Mouse (Mus musculus) hindbrain, postnatal 0 days (tissue): ENCODE measurements around the gene Scn8a. TPM values are rescaled to one million over a fixed set of nuclear protein-coding genes. Genes with fewer than 3 reads are reported as not detected.
A peak's percentile ranks its signal among the peaks of the same experiment; 100 is the strongest.

Source experiments
- ATAC-seq: fragments of 200-750 bp; cut with Nextera tagmentation; 2 replicates; pipeline ENCODE4 v1.8.0; 2017; ENCODE audit warnings: mild to moderate bottlenecking, moderate TSS enrichment, moderate library complexity
- DNase-seq: peaks from one replicate; pipeline ENCODE4 v3.0.0-alpha.2; 2015; ENCODE audit warnings: low spot score
- H3K27ac ChIP-seq: fragments of 300-500 bp; sonication (generic); 2 replicates; pipeline ENCODE4 v1.5.1; 2014; ENCODE audit warnings: mild to moderate bottlenecking
- H3K27me3 ChIP-seq: fragments of 300-500 bp; sonication (generic); 2 replicates; pipeline ENCODE4 v1.6.1; 2014; ENCODE audit warnings: low read length, mixed read lengths; ENCODE audit not compliant: insufficient read depth
- H3K36me3 ChIP-seq: fragments of 300-500 bp; sonication (generic); 2 replicates; pipeline ENCODE4 v1.6.1; 2014; ENCODE audit warnings: low read length, mixed read lengths; ENCODE audit not compliant: insufficient read depth
- H3K4me1 ChIP-seq: fragments of 300-500 bp; sonication (generic); 2 replicates; pipeline ENCODE4 v1.6.1; 2014; ENCODE audit warnings: antibody characterized with exemption, low read length, mixed read lengths; ENCODE audit not compliant: insufficient read depth
- H3K4me2 ChIP-seq: fragments of 300-500 bp; sonication (generic); 2 replicates; pipeline ENCODE4 v1.6.1; 2014; ENCODE audit warnings: low read depth, mild to moderate bottlenecking, low read length, moderate library complexity, mixed read lengths
- H3K4me3 ChIP-seq: fragments of 300-500 bp; sonication (generic); 2 replicates; pipeline ENCODE4 v1.5.1; 2014; ENCODE audit warnings: low read length
- H3K9ac ChIP-seq: fragments of 300-500 bp; sonication (generic); replicated peaks from 2 replicates; pipeline ENCODE4 v1.6.1; 2014; ENCODE audit warnings: mild to moderate bottlenecking, low read length, moderate library complexity, mixed read lengths
- H3K9me3 ChIP-seq: fragments of 300-500 bp; sonication (generic); 2 replicates; pipeline ENCODE4 v1.6.1; 2016; ENCODE audit warnings: low read length, mixed read lengths
- CTCF ChIP-seq: IDR thresholded peaks from 2 replicates; pipeline ENCODE4 v1.5.1; 2016; ENCODE audit warnings: antibody characterized with exemption, control low read depth, low read depth
- WGBS: fragments of 180-500 bp; shearing (Covaris S2); extraction: QIAGEN DNeasy Blood & Tissue Kit; methylation state at CpG from one replicate; pipeline ENCODE4 v1.1.7; 2014; 5-methylcytosine and 5-hydroxymethylcytosine counted together
- polyA plus RNA-seq: library from polyadenylated mRNA; unstranded; fragments of >200 nt; fragmentation: Nextera tagmentation; extraction: Ambion mirVana; gene quantifications from 2 replicates; pipeline ENCODE4 v1.2.1, GENCODE M21; 2015
- total RNA-seq: library from RNA; depleted of rRNA; stranded (reverse); fragments of >200 nt; gene quantifications from 2 replicates; pipeline ENCODE4 v1.2.3, GENCODE M21; 2014

Scn8a gene
- total and polyA plus RNA-seq, 2 experiments from 2014 or later = 26.9 to 45.7 TPM

GRCm38 (mm10) chr15:100954751-100955150 lies 85.1 kb downstream of the Scn8a start:
- H3K4me2 ChIP-seq = no peak overlapping the region
- WGBS = 61% methylated on average over 16 of the region's 16 CpGs
- no peak for ATAC-seq
- peaks cover 7% of the 10 kb centered on the region; the same call in 1 of the 2 replicates for H3K4me1 ChIP-seq
- no peak overlapping the region for H3K4me3 ChIP-seq
- no peaks in the 10 kb centered on the region for H3K27me3 ChIP-seq
- no peaks in the 10 kb centered on the region; the same call in 1 of the 2 replicates for H3K36me3 ChIP-seq
- H3K9me3 ChIP-seq = no peaks in the 10 kb centered on the region
- H3K27ac ChIP-seq = no peak overlapping the region
- no peak for TF ChIP-seq CTCF
- no peak for DNase-seq
- H3K9ac ChIP-seq = no peak overlapping the region

GRCm38 (mm10) chr15:100960958-100961357 lies 91.3 kb downstream of the Scn8a start:
- Histone ChIP-seq H3K4me2 (no peak overlapping the region), H3K27ac (no peak overlapping the region), H3K4me1 (no peaks in the 10 kb centered on the region), H3K4me3 (no peak overlapping the region), H3K9ac (no peak overlapping the region), H3K36me3 (no peaks in the 10 kb centered on the region; the same call in 1 of the 2 replicates), H3K9me3 (no peaks in the 10 kb centered on the region), H3K27me3 (no peaks in the 10 kb centered on the region)
- ATAC-seq = no peak
- 74% methylated on average over 6 of the region's 6 CpGs for WGBS
- no peak for TF ChIP-seq CTCF
- DNase-seq = no peak

- 59% methylated on average over 4 of the region's 4 CpGs for WGBS
- Histone ChIP-seq H3K4me1 (no peaks in the 10 kb centered on the region), H3K9me3 (no peaks in the 10 kb centered on the region), H3K9ac (no peak overlapping the region), H3K4me3 (no peak overlapping the region), H3K27ac (no peak overlapping the region), H3K36me3 (peaks cover 3% of the 10 kb centered on the region; the same call in 1 of the 2 replicates), H3K27me3 (no peaks in the 10 kb centered on the region), H3K4me2 (no peak overlapping the region)
- ATAC-seq (no peak), DNase-seq (peak; percentile 63)
- peak; percentile 55 for TF ChIP-seq CTCF
Observed at GRCm38 (mm10) chr15:100961561-100961960, 91.9 kb downstream of the Scn8a start.

GRCm38 (mm10) chr15:100971443-100971842 lies 101.8 kb downstream of the Scn8a start:
- Histone ChIP-seq H3K4me2 (no peak overlapping the region), H3K9me3 (no peaks in the 10 kb centered on the region), H3K9ac (no peak overlapping the region), H3K27ac (no peak overlapping the region), H3K27me3 (no peaks in the 10 kb centered on the region), H3K36me3 (peaks cover 2% of the 10 kb centered on the region), H3K4me3 (no peak overlapping the region), H3K4me1 (no peaks in the 10 kb centered on the region)
- DNase-seq (no peak), ATAC-seq (no peak)
- WGBS = 78% methylated on average over 11 of the region's 11 CpGs
- no peak for TF ChIP-seq CTCF

GRCm38 (mm10) chr15:100972795-100973194 lies 103.1 kb downstream of the Scn8a start:
- WGBS = 30% methylated on average over 11 of the region's 11 CpGs
- H3K4me3 ChIP-seq = no peak overlapping the region
- no peaks in the 10 kb centered on the region for H3K27me3 ChIP-seq
- no peak for ATAC-seq
- H3K4me1 ChIP-seq = no peaks in the 10 kb centered on the region
- H3K27ac ChIP-seq = no peak overlapping the region
- no peak for TF ChIP-seq CTCF
- no peak overlapping the region for H3K4me2 ChIP-seq
- peak; percentile 41 for DNase-seq
- H3K9ac ChIP-seq = no peak overlapping the region
- H3K36me3 ChIP-seq = peaks cover 5% of the 10 kb centered on the region
- no peaks in the 10 kb centered on the region for H3K9me3 ChIP-seq

GRCm38 (mm10) chr15:100974679-100975078 lies 105.0 kb downstream of the Scn8a start:
- no peak overlapping the region for H3K27ac ChIP-seq
- ATAC-seq (no peak), DNase-seq (peak; percentile 37)
- TF ChIP-seq CTCF = peak; percentile 59
- H3K4me1 ChIP-seq = no peaks in the 10 kb centered on the region
- H3K36me3 ChIP-seq = peaks cover 5% of the 10 kb centered on the region
- WGBS = 100% methylated on average over 1 of the region's 1 CpGs
- no peak overlapping the region for H3K4me3 ChIP-seq
- H3K9ac ChIP-seq = no peak overlapping the region
- H3K4me2 ChIP-seq = no peak overlapping the region
- H3K27me3 ChIP-seq = no peaks in the 10 kb centered on the region
- no peaks in the 10 kb centered on the region for H3K9me3 ChIP-seq

- WGBS = under 1% methylated on average over 46 of the region's 46 CpGs
- H3K4me2 ChIP-seq = peak overlapping the region; percentile 65
- peak overlapping the region; percentile 60 for H3K9ac ChIP-seq
- DNase-seq (peak; percentile 85), ATAC-seq (peak; percentile 95)
- H3K4me3 ChIP-seq = peak overlapping the region; percentile 39
- 0 out of 2 replicates have a peak, but pooled peaks cover 3% of the 10 kb centered on the region for H3K36me3 ChIP-seq
- no peaks in the 10 kb centered on the region for H3K27me3 ChIP-seq
- peak overlapping the region; percentile 64 for H3K27ac ChIP-seq
- peak; percentile 60 for TF ChIP-seq CTCF
- H3K9me3 ChIP-seq = no peaks in the 10 kb centered on the region
- H3K4me1 ChIP-seq = peaks cover 3% of the 10 kb centered on the region; the same call in 1 of the 2 replicates
Observed at GRCm38 (mm10) chr15:100983427-100984153, 113.9 kb downstream of the Scn8a start.
